Mouse (Mus musculus): ENCODE measurements around the gene Gm21988. TPM values are rescaled to one million over a fixed set of nuclear protein-coding genes. Genes with fewer than 3 reads are reported as not detected.

Gm21988 gene
- polyA plus RNA-seq, 2 experiments from 2014 or later, result 3.3 to 5.3 TPM

GRCm38 (mm10) chr11:70215301-70215700 lies 24.3 kb downstream of the Gm21988 start:
- no peak for ATAC-seq

GRCm38 (mm10) chr11:70214856-70215209 lies 24.8 kb downstream of the Gm21988 start:
- no peak for ATAC-seq

- ATAC-seq, result no peak
Observed at GRCm38 (mm10) chr11:70214191-70214855, 25.3 kb downstream of the Gm21988 start.

GRCm38 (mm10) chr11:70213736-70214135 lies 25.9 kb downstream of the Gm21988 start:
- ATAC-seq, result no peak

GRCm38 (mm10) chr11:70212896-70213295 lies 26.7 kb downstream of the Gm21988 start:
- ATAC-seq, result peak; percentile 63

GRCm38 (mm10) chr11:70212423-70212822 lies 27.2 kb downstream of the Gm21988 start, which contains the start of gene Slc16a11:
TSS of gene Slc16a11 (plus strand) at chr11:70212752.
- no peak for ATAC-seq

- ATAC-seq, result no peak
Observed at GRCm38 (mm10) chr11:70211972-70212371, 27.7 kb downstream of the Gm21988 start.

- ATAC-seq, result no peak
Observed at GRCm38 (mm10) chr11:70210681-70211080, 28.9 kb downstream of the Gm21988 start.

GRCm38 (mm10) chr11:70208778-70209388 lies 30.7 kb downstream of the Gm21988 start:
- ATAC-seq, result no peak

- ATAC-seq, result no peak
Observed at GRCm38 (mm10) chr11:70207283-70207682, 32.3 kb downstream of the Gm21988 start.

- ATAC-seq, result no peak
Observed at GRCm38 (mm10) chr11:70206801-70207200, 32.8 kb downstream of the Gm21988 start.

- ATAC-seq, result no peak
Observed at GRCm38 (mm10) chr11:70201691-70202090, 37.9 kb downstream of the Gm21988 start.

GRCm38 (mm10) chr11:70200036-70200608 lies 39.5 kb downstream of the Gm21988 start:
- no peak for ATAC-seq

- ATAC-seq, result no peak
Observed at GRCm38 (mm10) chr11:70199107-70199506, 40.5 kb downstream of the Gm21988 start.

- ATAC-seq, result no peak
Observed at GRCm38 (mm10) chr11:70198332-70198731, 41.3 kb downstream of the Gm21988 start.

GRCm38 (mm10) chr11:70193354-70194285 lies 46.0 kb downstream of the Gm21988 start:
- ATAC-seq, result no peak

- ATAC-seq, result no peak
Observed at GRCm38 (mm10) chr11:70192157-70192556, 47.5 kb downstream of the Gm21988 start.

- no peak for ATAC-seq
Observed at GRCm38 (mm10) chr11:70191188-70191587, 48.4 kb downstream of the Gm21988 start.

- no peak for ATAC-seq
Observed at GRCm38 (mm10) chr11:70189319-70190134, 50.1 kb downstream of the Gm21988 start.

Measured in CD4-positive, CD25-positive, alpha-beta regulatory T cell, adult 4 months (primary cell).